Comparison of ENCODE assay signal across 9 mouse cellular contexts in the genomic region with DNA sequence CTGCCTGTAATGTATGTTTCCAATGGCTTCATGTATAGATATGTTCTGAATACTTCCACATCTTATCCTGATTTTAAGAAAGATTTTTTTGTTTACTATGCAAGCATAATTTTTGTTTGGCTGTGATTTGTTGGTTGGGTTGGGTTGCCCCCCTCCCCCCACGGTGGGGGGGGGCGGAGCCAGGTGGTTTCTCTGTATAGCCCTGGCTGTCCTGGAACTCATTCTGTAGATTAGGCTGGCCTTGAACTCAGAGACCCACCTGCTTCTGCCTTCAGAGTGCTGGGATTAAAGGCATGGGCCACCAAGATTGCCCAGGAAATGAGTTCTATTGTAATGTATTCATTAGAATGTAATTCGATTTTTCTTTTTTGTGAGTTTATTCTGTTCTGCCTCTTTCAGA. TPM values are rescaled to one million over a fixed set of nuclear protein-coding genes. Genes with fewer than 3 reads are reported as not detected.
DNase-seq lines count a peak whose midpoint lies in the region; ATAC-seq and TF ChIP-seq lines count a peak whose summit lies in the region.
"Had no signal": no experiment of that assay in that cellular context is flagged by ENCODE, and none has a peak within 500 bp of the region (broad histone marks: within the 10 kb centered on the region; RNA-seq: fewer than 3 reads in every experiment).

No protein-coding gene starts in this region.

- peak overlapping the region; percentile 75; the same call in 1 of the 2 replicates for H3K9ac ChIP-seq in lung, embryonic 14.5 days
- no peak overlapping the region for H3K9ac ChIP-seq in hindbrain, postnatal 0 days (replicated peaks; ENCODE audit: low read length)

- H3K4me3 ChIP-seq in lung, embryonic 14.5 days (ENCODE audit: low read depth, low read length), result peak overlapping the region; percentile 89
- H3K4me3 ChIP-seq in embryonic facial prominence, embryonic 10.5 days, result peak overlapping the region; percentile 91
- H3K4me3 ChIP-seq in hindbrain, postnatal 0 days (ENCODE audit: low read length), result peak overlapping the region; percentile 73; the same call in 1 of the 2 replicates
- peak overlapping the region; percentile 52 for H3K4me3 ChIP-seq in myocyte
- H3K4me3 ChIP-seq in thymus, adult 2 months (ENCODE audit: control insufficient read depth, insufficient read depth, low read length), result no peak overlapping the region

- no peak for ATAC-seq in lung, embryonic 14.5 days (ENCODE audit: insufficient read depth)
- ATAC-seq in hindbrain, postnatal 0 days, result no peak

- peaks cover 37% of the 10 kb centered on the region for H3K79me2 ChIP-seq in myocyte (ENCODE audit: control insufficient read depth, insufficient read depth)

- H3K4me2 ChIP-seq in lung, embryonic 14.5 days, result peak overlapping the region; percentile 83
- H3K4me2 ChIP-seq in hindbrain, postnatal 0 days (ENCODE audit: low read depth, low read length), result peak overlapping the region; percentile 78
- peak overlapping the region; percentile 98 for H3K4me2 ChIP-seq in myocyte (ENCODE audit: low read depth)

- no peaks in the 10 kb centered on the region for H3K27me3 ChIP-seq in lung, embryonic 14.5 days (ENCODE audit: insufficient read depth, low read length)
- H3K27me3 ChIP-seq in embryonic facial prominence, embryonic 10.5 days (replicated peaks; ENCODE audit: low read depth, poor library complexity, severe bottlenecking), result no peaks in the 10 kb centered on the region
- no peaks in the 10 kb centered on the region for H3K27me3 ChIP-seq in hindbrain, postnatal 0 days (ENCODE audit: insufficient read depth, low read length)
- no peaks in the 10 kb centered on the region for H3K27me3 ChIP-seq in myocyte (ENCODE audit: control insufficient read depth, insufficient read depth, insufficient read length)
- no peaks in the 10 kb centered on the region for H3K27me3 ChIP-seq in thymus, adult 2 months (ENCODE audit: control insufficient read depth, insufficient read depth, low read length)

- H3ac ChIP-seq in myocyte (ENCODE audit: control insufficient read depth, insufficient read length), result no peak overlapping the region

- WGBS in lung, embryonic 14.5 days, result 40% methylated on average over 3 of the region's 3 CpGs
- WGBS in embryonic facial prominence, embryonic 10.5 days, result 36% methylated on average over 3 of the region's 3 CpGs
- WGBS in hindbrain, postnatal 0 days, result 29% methylated on average over 3 of the region's 3 CpGs
- WGBS in thymus, adult 2 months, result 28% methylated on average over 3 of the region's 3 CpGs

- H3K4me1 ChIP-seq in lung, embryonic 14.5 days (ENCODE audit: insufficient read depth), result peaks cover 12% of the 10 kb centered on the region; the same call in 1 of the 2 replicates
- peaks cover 31% of the 10 kb centered on the region for H3K4me1 ChIP-seq in embryonic facial prominence, embryonic 10.5 days
- H3K4me1 ChIP-seq in hindbrain, postnatal 0 days (ENCODE audit: insufficient read depth, low read length), result peaks cover 8% of the 10 kb centered on the region; the same call in 1 of the 2 replicates
- H3K4me1 ChIP-seq in thymus, adult 2 months (replicated peaks; ENCODE audit: control insufficient read depth, insufficient read depth, low read length), result peaks cover 5% of the 10 kb centered on the region

- no peaks in the 10 kb centered on the region for H3K9me3 ChIP-seq in lung, embryonic 14.5 days (ENCODE audit: low read depth, low read length)
- no peaks in the 10 kb centered on the region for H3K9me3 ChIP-seq in embryonic facial prominence, embryonic 10.5 days
- H3K9me3 ChIP-seq in hindbrain, postnatal 0 days (ENCODE audit: low read length), result no peaks in the 10 kb centered on the region

- DNase-seq in lung, embryonic 14.5 days, result no peak
- DNase-seq in lung, adult 18-20 months, result no peak
- DNase-seq in embryonic facial prominence, embryonic 10.5 days (ENCODE audit: low spot score), result peak; percentile 23
- DNase-seq in hindbrain, postnatal 0 days (ENCODE audit: low spot score), result no peak
- DNase-seq in thymus, adult 2 months, result no peak
- DNase-seq in ovary, postnatal 10 days (ENCODE audit: low spot score), result no peak
- DNase-seq in urinary bladder, postnatal 4 days (ENCODE audit: low spot score in 2 of 2), result no peak
- DNase-seq: lung, postnatal 14 days had no signal

- TF ChIP-seq CTCF in lung, embryonic 14.5 days (IDR thresholded peaks at IDR 0.05; ENCODE audit: low read depth), result no peak
- TF ChIP-seq CTCF in hindbrain, postnatal 0 days (IDR thresholded peaks at IDR 0.05; ENCODE audit: low read depth), result no peak
- TF ChIP-seq CTCF in thymus, adult 2 months (IDR thresholded peaks at IDR 0.05; ENCODE audit: borderline replicate concordance, control insufficient read depth, extremely low read depth, insufficient read depth, low read length, poor library complexity), result no peak

- peaks cover 30% of the 10 kb centered on the region for H3K36me3 ChIP-seq in lung, embryonic 14.5 days (ENCODE audit: insufficient read depth)
- H3K36me3 ChIP-seq in embryonic facial prominence, embryonic 10.5 days (replicated peaks), result peaks cover 44% of the 10 kb centered on the region
- peaks cover 12% of the 10 kb centered on the region for H3K36me3 ChIP-seq in hindbrain, postnatal 0 days (ENCODE audit: insufficient read depth, low read length)
- peaks cover 13% of the 10 kb centered on the region for H3K36me3 ChIP-seq in myocyte (ENCODE audit: control insufficient read depth, insufficient read depth)
- peaks cover 12% of the 10 kb centered on the region for H3K36me3 ChIP-seq in thymus, adult 2 months (ENCODE audit: control insufficient read depth, insufficient read depth, low read length)

- peak overlapping the region; percentile 93; the same call in 1 of the 2 replicates for H3K27ac ChIP-seq in lung, embryonic 14.5 days (ENCODE audit: low read depth)
- peak overlapping the region; percentile 99 for H3K27ac ChIP-seq in embryonic facial prominence, embryonic 10.5 days (replicated peaks)
- H3K27ac ChIP-seq in hindbrain, postnatal 0 days, result no peak overlapping the region
- H3K27ac ChIP-seq in thymus, adult 2 months (ENCODE audit: control insufficient read depth, insufficient read depth, low read length), result no peak overlapping the region

- no peak for TF ChIP-seq POLR2A in myocyte (IDR thresholded peaks at IDR 0.05; ENCODE audit: insufficient read length, low read depth)
- TF ChIP-seq POLR2A in thymus, adult 2 months (IDR thresholded peaks at IDR 0.05; ENCODE audit: control insufficient read depth, extremely low read depth, insufficient read depth, low read length, poor library complexity), result no peak

TF ChIP-seq in myocyte, 11 proteins besides CTCF, POLR2A, EP300 and RAD21:
- TF ChIP-seq CEBPB (IDR thresholded peaks at IDR 0.05; ENCODE audit: insufficient read depth, poor library complexity, severe bottlenecking), result no peak
- no peak for TF ChIP-seq POLR2AphosphoS2 (IDR thresholded peaks at IDR 0.05; ENCODE audit: insufficient read length, low read depth)

RNA-seq across cellular contexts. Expression of a gene that starts 1.6 kb away (rescaled TPM):
- polyA plus RNA-seq in lung, embryonic 14.5 days (2014; fragmentation: Nextera tagmentation; extraction: Ambion mirVana), result 81.2 and 83.4 TPM in 2 replicates
- 85.5 and 85.9 TPM in 2 replicates for polyA plus RNA-seq in embryonic facial prominence, embryonic 10.5 days (2016; fragmentation: Nextera tagmentation; extraction: Ambion mirVana)
- total RNA-seq in hindbrain, postnatal 0 days (2014; rRNA removed), result 97.9 and 100 TPM in 2 replicates
- 26.1 and 26.9 TPM in 2 replicates for polyA plus RNA-seq in hindbrain, postnatal 0 days (2015; fragmentation: Nextera tagmentation; extraction: Ambion mirVana)
- 103 TPM for polyA plus RNA-seq in myocyte (2012; fragmentation: generic; extraction: Trizol)
- 60.8 and 64.1 TPM in 2 replicates for polyA plus RNA-seq in thymus, adult 2 months (2012; rRNA removed)

RNA-seq across cellular contexts. Expression of a gene that starts 37.9 kb away (rescaled TPM):
- polyA plus RNA-seq in lung, embryonic 14.5 days (2014; fragmentation: Nextera tagmentation; extraction: Ambion mirVana), result 9.4 and 10.8 TPM in 2 replicates
- 4.7 and 5.1 TPM in 2 replicates for polyA plus RNA-seq in embryonic facial prominence, embryonic 10.5 days (2016; fragmentation: Nextera tagmentation; extraction: Ambion mirVana)
- 45.4 and 53.8 TPM in 2 replicates for total RNA-seq in hindbrain, postnatal 0 days (2014; rRNA removed)
- polyA plus RNA-seq in hindbrain, postnatal 0 days (2015; fragmentation: Nextera tagmentation; extraction: Ambion mirVana), result 9.6 and 10.1 TPM in 2 replicates
- 0.22 TPM for polyA plus RNA-seq in myocyte (2012; fragmentation: generic; extraction: Trizol)
- 7.3 and 8.8 TPM in 2 replicates for polyA plus RNA-seq in thymus, adult 2 months (2012; rRNA removed)

Comparison
In these comparisons a context has a peak if more than half of its experiments do, and no peak if none do; other contexts are left out.
1. H3K27ac ChIP-seq: peak in lung, embryonic 14.5 days (single experiment) and embryonic facial prominence, embryonic 10.5 days (single experiment); none in hindbrain, postnatal 0 days (single experiment) and thymus, adult 2 months (single experiment).
2. Peak in every context shown above with its lines, with median percentiles within 50 percentile points of each other: H3K4me2 ChIP-seq.